30 mouse cellular contexts compared by ENCODE assay signal in the genomic region with DNA sequence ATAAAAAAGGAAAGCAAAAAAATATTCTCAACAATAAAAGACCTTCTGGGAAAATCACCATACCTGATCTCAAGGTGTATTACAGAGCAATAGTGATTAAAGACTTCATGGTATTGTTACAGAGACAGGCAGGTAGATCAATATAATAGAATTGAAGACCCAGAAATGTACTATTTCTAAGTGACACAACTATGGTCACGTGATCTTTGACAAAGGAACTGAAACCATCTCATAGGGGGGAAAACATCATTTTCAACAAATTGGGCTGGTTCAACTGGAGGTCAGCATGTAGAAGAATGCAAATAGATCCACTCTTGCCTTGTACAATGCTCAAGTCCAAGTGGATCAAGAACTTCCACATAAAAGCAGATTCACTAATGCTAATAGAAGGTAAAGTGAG.
"Had no signal": no experiment of that assay in that cellular context is flagged by ENCODE, and none has a peak within 500 bp of the region (broad histone marks: within the 10 kb centered on the region; RNA-seq: fewer than 3 reads in every experiment).

No protein-coding gene starts in this region.

- DNase-seq: left cerebral cortex, postnatal 4 days; liver; liver, embryonic 13.5 days; liver, postnatal 0 days; lung, adult 18-20 months; lung, adult 2 months; lung, embryonic 14.5 days; lung, postnatal 10 days; lung, postnatal 14 days; lung, postnatal 36 days; lung, postnatal 4 days; midbrain, embryonic 14.5 days had no signal

- H3K27me3 ChIP-seq: limb, embryonic 12.5 days; limb, embryonic 13.5 days; limb, embryonic 15.5 days; liver, embryonic 12.5 days; liver, embryonic 13.5 days; liver, embryonic 15.5 days; lung, embryonic 15.5 days; megakaryocyte, embryonic 14.5 days; midbrain, embryonic 12.5 days; midbrain, embryonic 13.5 days; midbrain, embryonic 15.5 days; neural tube, embryonic 12.5 days had no signal

- H3K4me1 ChIP-seq: limb, embryonic 10.5 days; limb, embryonic 12.5 days; limb, embryonic 13.5 days; limb, embryonic 15.5 days; liver, embryonic 12.5 days; liver, embryonic 13.5 days; liver, embryonic 15.5 days; lung, embryonic 15.5 days; megakaryocyte, embryonic 14.5 days; midbrain, embryonic 10.5 days; midbrain, embryonic 12.5 days; midbrain, embryonic 13.5 days; midbrain, embryonic 15.5 days; neural tube, embryonic 12.5 days had no signal

- H3K36me3 ChIP-seq: limb, embryonic 10.5 days; limb, embryonic 12.5 days; limb, embryonic 13.5 days; limb, embryonic 15.5 days; liver, embryonic 12.5 days; liver, embryonic 13.5 days; liver, embryonic 15.5 days; lung, embryonic 15.5 days; midbrain, embryonic 10.5 days; midbrain, embryonic 12.5 days; midbrain, embryonic 13.5 days; midbrain, embryonic 15.5 days; neural tube, embryonic 12.5 days had no signal

- H3K27ac ChIP-seq: limb, embryonic 10.5 days; limb, embryonic 12.5 days; limb, embryonic 13.5 days; limb, embryonic 15.5 days; liver, embryonic 12.5 days; liver, embryonic 13.5 days; liver, embryonic 14.5 days; liver, embryonic 15.5 days; lung, embryonic 15.5 days; macrophage; midbrain, embryonic 10.5 days; midbrain, embryonic 12.5 days; midbrain, embryonic 13.5 days; midbrain, embryonic 15.5 days; neural tube, embryonic 12.5 days had no signal

- H3K9ac ChIP-seq: limb, embryonic 12.5 days; limb, embryonic 13.5 days; limb, embryonic 15.5 days; liver, embryonic 12.5 days; liver, embryonic 13.5 days; liver, embryonic 14.5 days; liver, embryonic 15.5 days; liver, postnatal 0 days; lung, embryonic 14.5 days; lung, embryonic 15.5 days; midbrain, embryonic 12.5 days; midbrain, embryonic 13.5 days; midbrain, embryonic 15.5 days; neural tube, embryonic 12.5 days had no signal

- H3K4me2 ChIP-seq: limb, embryonic 12.5 days; limb, embryonic 13.5 days; limb, embryonic 15.5 days; liver, embryonic 11.5 days; liver, embryonic 12.5 days; liver, embryonic 13.5 days; liver, embryonic 15.5 days; lung, embryonic 14.5 days; lung, embryonic 15.5 days; midbrain, embryonic 11.5 days; midbrain, embryonic 12.5 days; midbrain, embryonic 13.5 days; midbrain, embryonic 15.5 days; neural tube, embryonic 12.5 days had no signal

- H3K9me3 ChIP-seq: limb, embryonic 10.5 days; limb, embryonic 12.5 days; limb, embryonic 13.5 days; limb, embryonic 15.5 days; liver, embryonic 12.5 days; liver, embryonic 13.5 days; liver, embryonic 15.5 days; lung, embryonic 15.5 days; midbrain, embryonic 10.5 days; midbrain, embryonic 12.5 days; midbrain, embryonic 13.5 days; midbrain, embryonic 15.5 days; neural tube, embryonic 12.5 days had no signal

- H3K4me3 ChIP-seq: limb, embryonic 10.5 days; limb, embryonic 12.5 days; limb, embryonic 13.5 days; limb, embryonic 15.5 days; liver, embryonic 12.5 days; liver, embryonic 13.5 days; liver, embryonic 15.5 days; lung, embryonic 15.5 days; megakaryocyte, embryonic 14.5 days; midbrain, embryonic 10.5 days; midbrain, embryonic 12.5 days; midbrain, embryonic 13.5 days; midbrain, embryonic 15.5 days; myocyte; neural tube, embryonic 12.5 days had no signal
